Mouse (Mus musculus) spleen, adult 12 weeks (tissue): ENCODE data around the gene Gm19935.

ENCODE experiments used
- DNase-seq: peaks from one replicate; pipeline ENCODE4 v3.0.0; 2022; ENCODE audit warnings: low spot score

The Gm19935 gene

GRCm38 (mm10) chr8:90829825-90830224 is 12.6 kb upstream of the Gm19935 start:
- DNase-seq, result no peak

GRCm38 (mm10) chr8:90828987-90829740 is 12.0 kb upstream of the Gm19935 start:
- no peak for DNase-seq

DNA sequence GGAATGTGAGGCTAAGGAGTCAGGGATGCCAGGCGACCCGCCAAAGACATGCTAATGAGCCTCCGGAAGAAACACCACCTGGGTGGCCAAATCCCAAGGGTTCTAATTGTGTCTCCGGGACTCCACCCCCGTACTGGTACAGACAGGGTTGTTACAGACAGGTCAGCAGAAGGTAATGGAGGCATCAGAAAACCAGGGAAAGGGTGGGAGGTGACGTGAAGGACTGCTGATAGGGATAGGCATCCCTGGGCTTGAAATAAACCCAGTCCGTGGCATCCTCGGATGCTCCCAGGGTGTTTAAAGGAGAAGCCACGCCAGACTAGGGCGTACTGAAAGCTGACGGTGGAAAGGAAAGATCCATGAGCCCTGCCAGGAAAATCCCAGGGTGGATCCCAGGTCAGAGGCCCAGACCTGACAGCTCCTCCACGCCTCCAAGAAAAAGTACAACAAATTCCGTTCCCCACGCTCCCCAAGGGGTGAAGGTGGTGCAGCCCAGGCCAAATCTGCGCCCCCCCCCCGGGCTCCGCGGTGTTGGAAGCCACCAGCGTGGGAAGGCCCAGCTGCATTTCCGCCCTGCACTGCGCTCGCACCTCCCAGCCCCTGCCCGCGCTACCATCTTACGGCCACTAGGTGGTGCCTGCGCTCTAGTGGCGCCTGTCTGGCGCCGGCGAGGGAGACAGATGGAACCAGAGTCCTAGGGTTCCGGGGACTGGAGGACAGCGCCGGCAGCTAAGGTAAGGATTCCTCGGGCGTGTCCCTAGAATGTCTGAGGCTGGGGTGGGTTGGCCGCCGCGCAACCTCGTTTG is 11.2 kb upstream of the Gm19935 start, which contains the start of gene Chd9:
Gene Chd9 (plus strand): TSS at position 172 of the 806 bp plus-strand sequence.
- DNase-seq, result peak; percentile 84

- no peak for DNase-seq
Observed at GRCm38 (mm10) chr8:90825459-90825871, 8.3 kb upstream of the Gm19935 start.

- DNase-seq, result no peak
Observed at GRCm38 (mm10) chr8:90822443-90822842, 5.2 kb upstream of the Gm19935 start.

- DNase-seq, result no peak
Observed at GRCm38 (mm10) chr8:90820321-90820696, 3.1 kb upstream of the Gm19935 start.

GRCm38 (mm10) chr8:90819561-90820320 is 2.5 kb upstream of the Gm19935 start:
- DNase-seq, result no peak

GRCm38 (mm10) chr8:90816061-90816882 is 921 bp downstream of the Gm19935 start:
- DNase-seq, result no peak

DNA sequence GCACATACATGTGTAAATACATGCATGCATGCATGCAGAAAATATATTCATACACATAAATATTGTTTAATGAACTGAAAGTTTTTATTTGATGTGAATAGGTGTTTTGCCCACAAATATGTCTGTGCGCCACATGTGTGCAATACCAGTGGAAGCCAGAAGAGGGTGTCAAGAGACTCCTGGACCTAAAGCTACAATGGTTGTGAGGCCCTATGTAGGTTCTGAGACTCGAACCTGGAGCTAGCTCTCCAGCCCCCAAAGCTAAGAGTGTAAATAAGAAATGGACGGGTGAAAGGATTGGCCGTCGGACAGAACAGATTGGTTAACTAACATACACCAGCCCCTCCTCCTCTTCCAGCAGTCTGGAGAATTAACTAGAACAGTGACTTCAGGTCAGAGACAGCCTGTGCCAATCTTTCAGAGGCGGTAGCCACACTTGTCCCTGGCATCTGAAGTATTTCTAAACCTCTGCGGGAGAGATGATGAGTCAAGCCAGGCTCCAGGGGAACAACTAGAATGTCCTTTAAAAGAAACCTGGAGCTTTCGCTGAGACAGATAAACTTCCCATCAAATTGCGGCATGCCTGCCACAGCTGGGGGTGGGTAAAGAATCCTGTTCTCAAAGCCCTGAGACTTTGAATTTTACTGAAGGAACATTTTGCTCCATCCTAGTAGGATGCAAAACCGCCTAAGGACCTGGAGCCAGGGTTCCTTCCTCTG is 3.4 kb downstream of the Gm19935 start:
- DNase-seq, result no peak

DNA sequence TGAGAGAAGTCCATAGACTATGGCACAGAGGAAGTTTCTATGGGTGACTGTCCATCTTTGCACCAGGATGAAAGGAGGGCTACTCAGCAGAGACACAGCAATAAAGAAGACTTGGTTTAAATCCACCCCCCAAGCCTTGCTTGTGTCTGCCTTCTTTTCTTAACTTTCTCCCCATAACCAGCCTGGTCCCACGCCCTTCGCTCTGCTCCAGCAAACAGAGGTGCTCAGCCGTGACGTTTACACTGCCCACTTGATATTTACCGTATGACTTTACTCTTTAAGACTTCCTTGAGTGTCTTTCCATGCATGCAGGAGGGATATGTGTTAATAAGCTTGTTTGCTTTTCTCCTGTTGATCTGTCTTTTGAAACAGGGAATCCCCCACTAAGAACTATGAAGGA is 17.7 kb downstream of the Gm19935 start:
- DNase-seq, result no peak

DNA sequence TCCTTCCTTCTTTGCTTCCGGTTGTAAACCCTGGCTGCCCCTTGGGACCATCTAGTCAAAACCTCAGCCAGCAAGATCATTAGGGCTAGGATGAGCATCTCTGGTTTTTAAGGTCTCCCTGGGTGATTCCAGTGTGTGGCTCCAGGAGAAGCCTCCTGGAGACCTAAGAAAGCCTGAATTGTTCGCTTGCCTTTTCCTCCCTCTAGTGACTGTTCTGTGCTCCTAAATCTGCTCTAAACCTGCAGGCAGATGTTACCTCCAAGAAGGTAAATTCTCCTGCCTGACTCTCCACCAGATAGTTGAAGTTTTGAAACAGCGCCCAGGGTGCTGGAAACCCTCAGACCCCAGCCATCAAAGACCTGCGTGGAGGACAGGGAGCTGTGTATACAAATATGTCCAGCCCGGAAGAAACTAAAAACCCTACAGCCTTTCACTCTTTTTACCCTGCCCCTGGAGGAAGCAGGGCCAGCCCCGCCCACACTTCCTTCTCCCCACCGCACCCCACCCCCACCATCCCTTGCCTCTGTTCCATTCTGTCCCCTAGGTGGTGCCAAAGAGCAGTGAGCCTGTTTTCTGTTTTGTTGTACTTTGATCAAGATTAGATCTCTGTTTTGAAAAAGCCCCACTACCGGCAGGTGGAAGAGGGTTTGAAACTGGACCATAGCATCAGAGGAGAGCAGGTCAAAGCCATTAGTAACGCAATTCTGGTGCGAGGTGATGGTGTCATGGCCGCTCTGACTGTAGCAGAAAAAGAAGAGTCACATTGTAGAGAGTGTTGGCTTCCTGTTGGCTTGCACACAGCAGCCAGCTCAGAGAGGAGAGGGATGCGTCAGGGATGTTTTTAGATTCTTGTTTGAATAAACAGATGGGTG is 22.0 kb downstream of the Gm19935 start:
- peak; percentile 32 for DNase-seq

DNA sequence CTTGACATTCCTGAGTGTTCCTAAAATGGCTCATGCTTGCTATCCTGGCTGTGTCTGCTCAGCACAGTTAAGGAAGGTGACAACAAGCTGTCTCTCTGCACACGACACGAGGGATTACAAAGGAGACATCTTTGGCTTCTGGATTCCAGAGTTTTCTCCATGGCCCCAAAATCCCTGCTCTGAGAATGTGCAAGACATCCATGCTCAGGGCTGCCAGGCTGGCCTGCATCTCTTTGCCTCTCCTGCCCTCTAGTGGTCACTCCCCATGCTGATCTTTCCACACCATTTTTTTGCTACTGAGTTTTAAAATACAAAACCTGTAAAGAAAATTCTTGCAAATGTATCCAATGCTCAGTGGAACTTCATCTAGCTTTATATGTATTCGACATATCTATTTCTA is 23.5 kb downstream of the Gm19935 start:
- DNase-seq, result peak; percentile 19

DNA sequence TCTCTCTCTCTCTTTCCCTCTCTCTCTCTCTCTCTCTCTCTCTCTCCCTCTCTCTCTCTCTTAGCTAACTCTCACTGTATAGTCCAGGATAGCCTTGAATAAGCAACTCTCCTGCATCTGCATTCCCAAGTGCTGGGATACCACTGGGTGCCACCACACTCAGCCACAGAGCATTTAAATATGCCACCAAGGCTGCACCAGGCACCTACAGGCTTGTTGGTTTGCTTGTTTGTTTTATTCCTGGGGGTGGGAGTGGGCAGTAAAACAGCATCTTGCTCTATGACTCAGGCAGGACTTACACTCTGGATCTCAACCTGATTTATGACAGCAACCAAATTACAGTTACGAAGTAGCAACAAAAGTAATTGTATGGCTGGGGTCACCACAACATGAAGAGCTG is 25.6 kb downstream of the Gm19935 start:
- no peak for DNase-seq

GRCm38 (mm10) chr8:90769791-90770190 is 47.4 kb downstream of the Gm19935 start:
- no peak for DNase-seq
